Mouse (Mus musculus) ZHBTc4 (cell line): ENCODE results near the gene Cmtm3.
"Not testable (repeated sequence)": the region's sequence is repeated elsewhere in the genome, so short reads cannot be mapped to it uniquely, and the experiment has no call there.

Experiments used
- DNase-seq: peaks from one replicate; pipeline ENCODE4 v3.0.0-alpha.2; 2011; ENCODE audit warnings: low read depth, low spot score

Gene Cmtm3

DNA sequence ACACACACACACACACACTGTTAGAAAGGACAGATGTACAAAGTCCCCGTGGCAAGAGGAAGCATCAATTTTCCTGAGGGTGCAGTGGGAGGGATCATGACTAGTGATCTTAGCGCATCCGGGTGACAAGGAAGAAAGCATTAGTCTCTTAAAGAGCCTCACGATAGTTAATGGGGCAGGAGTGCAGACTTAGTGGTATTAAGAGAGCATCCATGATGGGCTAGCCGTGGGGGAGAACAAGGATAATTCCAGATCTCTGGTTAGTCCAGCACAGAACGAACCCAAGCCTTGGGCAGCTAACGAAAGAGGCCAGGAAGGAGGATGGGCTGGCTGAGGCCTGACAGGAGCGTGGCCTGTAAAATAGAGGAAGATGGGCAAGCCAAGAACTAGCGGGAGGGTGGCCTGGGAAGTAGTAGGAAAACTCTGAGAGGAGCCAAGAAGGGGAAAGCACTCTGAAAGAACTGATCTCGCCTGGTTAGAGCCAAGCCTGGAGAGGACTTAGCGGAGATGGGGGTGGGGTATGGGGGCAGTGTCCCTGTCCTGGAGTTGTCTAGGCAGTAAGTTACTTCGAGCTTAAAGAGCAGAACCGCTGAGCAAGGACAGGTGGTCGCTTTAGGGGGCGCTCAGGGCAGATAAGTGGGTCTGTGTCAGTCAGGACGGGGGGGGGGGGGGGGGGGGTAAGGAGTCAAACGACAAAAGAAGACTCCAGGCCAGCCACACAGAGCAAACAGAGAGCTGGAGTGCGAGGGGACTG is at the start of gene Cmtm3:
TSS of gene Cmtm3 (plus strand) at position 182 of the 754 bp plus-strand sequence.
- peak; percentile 46 for DNase-seq

- peak; percentile 7 for DNase-seq
These were observed 46.1 kb upstream of the Cmtm3 start, which contains the start of gene Cmtm2a for GRCm38 (mm10) chr8:104293081-104293480. Gene Cmtm2a (minus strand): TSS chr8:104293181.

DNA sequence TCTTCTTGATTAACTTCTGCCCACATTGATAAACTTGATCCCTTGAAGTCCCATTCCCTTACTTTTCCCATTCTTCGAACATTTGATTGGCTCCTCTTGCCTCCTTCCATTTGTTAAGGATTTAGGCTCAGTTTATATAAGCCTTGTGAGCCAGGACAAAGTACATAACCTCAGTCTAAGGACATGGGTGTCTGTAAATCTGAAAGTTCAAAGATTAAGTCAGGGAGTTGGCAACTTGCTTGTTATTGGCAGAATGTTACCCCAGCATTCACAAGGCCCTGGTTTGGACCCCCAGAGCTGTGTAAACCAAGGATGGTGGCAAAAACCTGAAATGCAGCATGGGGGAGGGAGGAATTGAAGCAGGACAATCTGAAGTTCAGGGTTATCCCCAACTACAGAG is 44.8 kb upstream of the Cmtm3 start:
- DNase-seq, result no peak

- DNase-seq, result not testable (repeated sequence)
These were observed 37.6 kb upstream of the Cmtm3 start for GRCm38 (mm10) chr8:104301577-104301976.

GRCm38 (mm10) chr8:104302536-104302935 is 36.7 kb upstream of the Cmtm3 start:
- not testable (repeated sequence) for DNase-seq

DNA sequence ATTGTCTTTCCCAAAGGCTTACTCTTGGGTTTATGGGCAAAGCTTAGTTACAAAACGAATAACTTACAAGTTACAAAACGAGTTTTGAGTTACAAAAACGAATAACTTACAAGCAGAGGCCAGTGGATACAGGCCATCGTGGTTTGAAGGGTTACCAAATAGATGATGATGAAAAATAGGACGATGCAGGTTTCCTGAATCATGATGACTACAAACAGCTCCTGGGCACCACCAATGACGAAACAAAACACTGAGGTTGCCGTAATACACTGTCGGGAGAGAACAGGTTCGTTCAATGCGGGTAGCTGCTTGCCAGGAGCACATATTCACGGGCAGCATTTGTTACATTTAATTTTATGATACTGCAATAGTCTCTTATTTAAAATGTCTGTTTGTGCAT is 34.2 kb upstream of the Cmtm3 start:
- DNase-seq, result no peak

- DNase-seq, result peak; percentile 21
These were observed 30.9 kb upstream of the Cmtm3 start for GRCm38 (mm10) chr8:104308341-104308740.

GRCm38 (mm10) chr8:104309441-104310155 is 29.6 kb upstream of the Cmtm3 start, which contains the start of the genes Gm45711 and Cmtm1:
Gene Gm45711 (minus strand): TSS chr8:104310081.
Gene Cmtm1 (minus strand): TSS chr8:104310145.
- peak; percentile 41 for DNase-seq

DNA sequence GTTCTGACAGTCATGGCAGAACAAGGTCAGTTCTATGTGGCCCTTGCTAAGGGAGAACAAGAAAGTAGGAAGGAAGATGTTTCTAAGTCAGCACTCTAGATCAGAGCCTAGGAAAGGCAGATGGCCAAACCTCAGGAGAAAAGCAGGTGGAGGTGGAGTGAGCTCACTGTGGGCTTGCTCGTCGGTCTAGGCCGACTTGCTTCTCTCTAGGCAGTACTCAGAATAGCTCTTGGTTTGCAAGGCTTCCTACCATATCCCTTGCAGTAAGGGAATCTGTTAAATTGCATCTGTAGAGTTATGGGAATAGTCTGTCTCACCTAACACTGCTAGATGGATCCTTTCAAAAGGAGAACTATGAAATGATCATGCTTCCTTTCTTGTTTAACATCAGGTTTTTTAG is 27.2 kb upstream of the Cmtm3 start:
- not testable (repeated sequence) for DNase-seq

GRCm38 (mm10) chr8:104313311-104313710 is 25.9 kb upstream of the Cmtm3 start:
- DNase-seq, result no peak

DNA sequence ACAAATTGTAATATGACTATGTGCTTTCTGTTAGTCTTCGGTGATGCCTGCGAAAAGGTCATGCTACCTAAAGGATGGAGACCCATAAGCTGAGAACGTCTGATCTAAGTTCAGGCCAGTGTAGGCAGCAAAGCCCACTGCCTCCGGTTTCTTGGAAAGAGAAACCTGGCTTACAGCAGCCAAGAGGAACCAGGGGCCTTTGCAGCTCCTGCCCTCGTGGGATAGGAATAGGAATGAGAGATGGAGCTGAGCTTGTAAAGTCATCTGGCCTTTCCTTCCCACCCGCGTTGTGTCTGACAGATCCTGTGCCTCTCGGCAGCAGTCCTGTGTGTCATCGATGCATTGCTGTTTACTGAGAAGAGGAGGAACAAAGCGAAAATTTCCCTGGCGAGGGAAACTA is 17.9 kb upstream of the Cmtm3 start, which contains the start of gene Gm11020:
TSS of gene Gm11020 (plus strand) at position 301 of the 400 bp plus-strand sequence.
- DNase-seq, result not testable (repeated sequence)

DNA sequence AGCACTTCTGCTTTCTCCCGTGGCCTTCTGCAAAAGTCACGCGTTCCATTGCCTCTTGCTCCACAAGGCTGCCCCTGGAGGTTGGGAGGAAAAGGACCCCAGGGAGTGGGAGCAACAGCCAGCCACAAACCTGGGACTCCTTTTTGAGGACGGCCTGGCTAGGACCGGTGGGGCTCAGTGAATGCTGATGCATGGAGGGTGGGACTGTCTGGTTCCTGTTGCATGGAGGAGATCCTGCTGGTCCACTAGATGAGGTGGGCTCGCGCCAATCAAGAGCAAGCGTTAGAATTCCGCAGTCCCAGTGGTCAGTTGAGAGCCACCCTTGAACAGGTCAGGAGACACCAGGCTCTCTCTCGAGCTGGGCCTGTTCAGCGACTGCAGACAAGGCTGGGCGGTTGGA is 17.3 kb upstream of the Cmtm3 start, which contains the start of gene Cmtm2b:
TSS of gene Cmtm2b (plus strand) at position 301 of the 400 bp plus-strand sequence.
- not testable (repeated sequence) for DNase-seq

DNA sequence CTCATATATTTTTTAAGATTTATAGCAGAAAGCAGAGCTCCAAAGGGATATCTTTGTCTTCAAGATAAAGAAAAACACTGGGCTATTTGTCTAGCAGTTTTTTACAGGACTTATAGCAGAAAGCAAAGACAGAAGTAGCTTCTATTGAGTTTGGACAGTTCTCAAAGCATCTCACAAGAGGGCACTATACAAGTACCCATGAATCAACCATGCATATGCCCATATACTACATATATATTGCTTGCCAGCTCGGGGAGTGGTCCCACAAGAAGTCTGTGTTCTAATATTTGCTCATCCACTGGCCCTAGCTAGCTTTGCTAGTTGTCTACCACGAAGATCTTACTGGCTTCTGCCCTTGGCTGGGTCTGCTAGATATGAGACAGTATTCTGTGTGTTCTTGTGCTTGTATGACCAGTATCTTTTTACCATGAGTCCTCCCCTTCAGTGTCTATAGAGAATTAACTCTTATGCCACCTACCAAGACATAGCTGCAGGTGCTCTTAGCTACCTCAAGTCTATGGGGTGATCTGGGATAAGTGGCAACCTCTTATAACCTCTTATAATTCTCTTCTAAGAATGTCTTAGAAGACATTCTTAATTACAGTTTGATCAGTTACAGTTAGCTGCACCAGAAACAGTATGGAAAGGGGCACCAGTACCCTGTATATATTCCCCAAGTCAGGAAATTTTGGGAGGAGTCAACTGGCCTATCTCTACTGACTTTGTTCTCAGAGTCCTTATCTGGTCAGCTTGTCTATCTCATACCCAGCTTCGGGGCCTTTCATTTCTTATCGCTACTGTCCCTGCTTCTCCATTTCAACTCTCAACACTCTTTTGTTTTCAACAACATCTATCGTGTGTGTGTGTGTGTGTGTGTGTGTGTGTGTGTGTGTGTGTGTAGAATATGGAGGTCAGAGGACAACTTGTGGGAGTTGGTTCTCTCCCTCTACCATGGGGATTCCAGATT is 6.3 kb upstream of the Cmtm3 start:
- no peak for DNase-seq

DNA sequence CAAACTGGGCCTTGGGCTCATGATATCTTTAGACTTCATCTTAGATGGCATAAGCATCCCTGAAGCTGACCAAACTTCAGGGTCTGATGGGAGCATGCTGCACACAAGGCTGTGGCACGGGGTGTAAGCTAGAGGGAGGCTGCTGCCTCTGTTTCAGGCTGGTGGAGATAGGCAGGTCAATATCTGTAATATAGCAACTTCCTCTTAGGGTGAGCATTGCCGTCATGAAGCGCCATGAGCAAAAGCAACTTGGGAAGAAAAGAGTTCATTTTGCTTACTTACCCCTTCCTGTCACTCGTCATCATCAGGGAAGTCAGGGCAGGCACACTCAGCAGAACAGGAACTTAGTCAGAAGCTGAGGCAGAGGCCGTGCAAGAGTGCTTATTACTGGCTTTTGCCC is 5.4 kb upstream of the Cmtm3 start:
- no peak for DNase-seq

DNA sequence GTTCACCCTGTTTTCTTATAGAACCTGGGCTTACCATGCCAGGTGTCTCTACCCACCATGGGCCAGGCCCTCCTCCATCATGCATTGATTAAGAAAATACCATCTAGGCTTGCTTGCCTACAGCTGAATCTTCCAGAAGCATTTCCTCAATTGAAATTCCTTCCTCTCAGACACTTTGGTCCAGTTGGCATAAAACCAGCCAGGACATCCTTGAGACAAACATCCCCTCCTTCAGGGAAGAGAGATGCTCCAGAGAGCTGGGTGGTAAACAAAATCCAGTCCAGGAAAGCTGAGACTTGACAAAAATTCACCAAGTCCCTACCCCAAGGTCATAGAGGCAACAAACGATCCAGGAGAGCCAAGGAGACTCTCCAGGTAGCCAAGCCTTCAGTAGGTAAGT is 5.0 kb upstream of the Cmtm3 start:
- DNase-seq, result no peak

DNA sequence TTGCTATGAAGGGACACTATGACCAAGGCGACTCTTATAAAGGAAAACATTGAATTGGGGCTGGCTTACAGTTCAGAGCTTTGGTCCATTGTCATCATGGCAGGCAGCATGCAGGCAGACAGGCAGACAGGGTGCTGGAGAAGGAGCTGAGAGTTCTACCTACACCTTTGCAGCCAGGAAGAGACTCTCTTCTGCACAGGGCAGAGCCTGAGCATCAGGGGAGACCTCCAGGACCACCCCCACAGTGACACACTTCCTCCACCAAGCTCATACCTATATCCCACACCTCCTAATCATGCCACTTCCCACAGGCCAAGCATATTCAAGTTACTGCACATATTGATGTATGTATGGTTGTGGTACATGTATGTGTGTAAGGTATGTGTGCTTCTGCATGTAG is 2.4 kb upstream of the Cmtm3 start:
- no peak for DNase-seq

DNA sequence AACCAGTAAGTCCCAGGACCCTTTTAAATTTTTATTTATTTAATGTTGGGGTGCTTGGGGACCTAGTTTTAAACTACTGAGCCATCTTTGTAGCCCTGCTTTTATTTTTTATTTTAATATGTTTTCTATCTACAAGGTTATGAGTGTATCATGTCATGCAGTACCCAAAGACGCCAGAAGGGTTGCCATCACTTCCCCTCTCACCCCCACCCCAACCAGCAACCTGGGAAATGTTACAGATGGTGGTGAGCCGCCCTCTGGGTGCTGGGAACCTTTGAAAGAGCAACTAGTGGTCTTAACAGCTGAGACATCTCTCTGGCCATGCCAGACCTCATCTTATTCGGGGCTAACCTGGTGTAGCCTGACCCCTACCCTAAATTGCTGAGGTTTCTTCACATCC is 1.3 kb upstream of the Cmtm3 start:
- DNase-seq, result no peak

DNA sequence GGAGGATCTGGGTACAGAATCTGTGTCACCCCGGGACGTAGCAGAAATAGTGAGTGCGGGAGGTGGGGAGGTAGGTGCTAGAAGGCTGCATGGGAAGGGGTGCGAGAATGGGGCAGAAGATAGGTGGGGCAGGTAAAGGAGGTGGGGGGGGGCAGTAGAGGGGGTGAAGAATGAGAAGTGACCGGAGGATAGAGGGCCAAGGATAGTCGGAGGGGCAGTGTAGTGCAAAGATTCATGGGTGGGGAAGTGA is 698 bp downstream of the Cmtm3 start:
- DNase-seq, result no peak

- peak; percentile 85 for DNase-seq
These were observed 1.3 kb downstream of the Cmtm3 start for GRCm38 (mm10) chr8:104340233-104341105.

- peak; percentile 88 for DNase-seq
These were observed 1.9 kb downstream of the Cmtm3 start for GRCm38 (mm10) chr8:104341106-104341561.

GRCm38 (mm10) chr8:104341678-104342077 is 2.5 kb downstream of the Cmtm3 start:
- no peak for DNase-seq
